Mouse (Mus musculus): ENCODE measurements around the gene Ugt2a1.

- TF ChIP-seq CTCF (IDR thresholded peaks at IDR 0.05; ENCODE audit: low read depth) (no peak), EP300 (IDR thresholded peaks at IDR 0.05; ENCODE audit: low read depth) (no peak)
Measured at GRCm38 (mm10) chr5:87490771-87491170, at the start of gene Ugt2a1.
